Mouse (Mus musculus) intestine, embryonic 14.5 days (tissue): ENCODE results near the gene Nrd1. TPM values are rescaled to one million over a fixed set of nuclear protein-coding genes. Genes with fewer than 3 reads are reported as not detected.
A peak's percentile ranks its signal among the peaks of the same experiment; 100 is the strongest.

Experiments
- ATAC-seq: fragments of 200-750 bp; cut with Nextera tagmentation; replicated peaks from 2 replicates; pipeline ENCODE4 v1.8.0; 2017; ENCODE audit warnings: low read depth, moderate number of reproducible peaks, moderate TSS enrichment, moderate library complexity; ENCODE audit not compliant: low FRiP score, low TSS enrichment
- DNase-seq: peaks from one replicate; pipeline ENCODE4 v3.0.0-alpha.2; 2018; ENCODE audit warnings: low spot score
- H3K27ac ChIP-seq: fragments of 300-500 bp; sonication (generic); 2 replicates; pipeline ENCODE4 v1.5.1; 2014; ENCODE audit warnings: low read depth, mild to moderate bottlenecking, control low read depth
- H3K27me3 ChIP-seq: fragments of 300-500 bp; sonication (generic); replicated peaks from 2 replicates; pipeline ENCODE4 v1.6.1; 2014; ENCODE audit warnings: low read length, control low read depth; ENCODE audit not compliant: control insufficient read depth, insufficient read depth
- H3K36me3 ChIP-seq: fragments of 300-500 bp; sonication (generic); 2 replicates; pipeline ENCODE4 v1.6.1; 2014; ENCODE audit warnings: low read length, control low read depth; ENCODE audit not compliant: control insufficient read depth, insufficient read depth
- H3K4me1 ChIP-seq: fragments of 300-500 bp; sonication (generic); replicated peaks from 2 replicates; pipeline ENCODE4 v1.6.1; 2014; ENCODE audit warnings: low read length, control low read depth, mixed read lengths; ENCODE audit not compliant: control insufficient read depth, insufficient read depth
- H3K4me2 ChIP-seq: fragments of 300-500 bp; sonication (generic); 2 replicates; pipeline ENCODE4 v1.6.1; 2014; ENCODE audit warnings: low read length
- H3K4me3 ChIP-seq: fragments of 300-500 bp; sonication (generic); 2 replicates; pipeline ENCODE4 v1.5.1; 2014; ENCODE audit warnings: low read depth, low read length, control low read depth, mixed read lengths
- H3K9ac ChIP-seq: fragments of 300-500 bp; sonication (generic); 2 replicates; pipeline ENCODE4 v1.6.1; 2014; ENCODE audit warnings: mild to moderate bottlenecking, low read length
- H3K9me3 ChIP-seq: fragments of 300-500 bp; sonication (generic); 2 replicates; pipeline ENCODE4 v1.6.1; 2016; ENCODE audit warnings: low read length, control low read depth; ENCODE audit not compliant: control insufficient read depth
- WGBS: fragments of 180-500 bp; shearing (Covaris S2); extraction: QIAGEN DNeasy Blood & Tissue Kit; methylation state at CpG from one replicate; pipeline ENCODE4 v1.1.7; 2014; 5-methylcytosine and 5-hydroxymethylcytosine counted together
- polyA plus RNA-seq: library from polyadenylated mRNA; unstranded; fragments of >200 nt; fragmentation: Nextera tagmentation; extraction: Ambion mirVana; gene quantifications from 2 replicates; pipeline ENCODE4 v1.2.1, GENCODE M21; 2014

Gene Nrd1
- polyA plus RNA-seq = 45.8 and 47.9 TPM in 2 replicates

DNA sequence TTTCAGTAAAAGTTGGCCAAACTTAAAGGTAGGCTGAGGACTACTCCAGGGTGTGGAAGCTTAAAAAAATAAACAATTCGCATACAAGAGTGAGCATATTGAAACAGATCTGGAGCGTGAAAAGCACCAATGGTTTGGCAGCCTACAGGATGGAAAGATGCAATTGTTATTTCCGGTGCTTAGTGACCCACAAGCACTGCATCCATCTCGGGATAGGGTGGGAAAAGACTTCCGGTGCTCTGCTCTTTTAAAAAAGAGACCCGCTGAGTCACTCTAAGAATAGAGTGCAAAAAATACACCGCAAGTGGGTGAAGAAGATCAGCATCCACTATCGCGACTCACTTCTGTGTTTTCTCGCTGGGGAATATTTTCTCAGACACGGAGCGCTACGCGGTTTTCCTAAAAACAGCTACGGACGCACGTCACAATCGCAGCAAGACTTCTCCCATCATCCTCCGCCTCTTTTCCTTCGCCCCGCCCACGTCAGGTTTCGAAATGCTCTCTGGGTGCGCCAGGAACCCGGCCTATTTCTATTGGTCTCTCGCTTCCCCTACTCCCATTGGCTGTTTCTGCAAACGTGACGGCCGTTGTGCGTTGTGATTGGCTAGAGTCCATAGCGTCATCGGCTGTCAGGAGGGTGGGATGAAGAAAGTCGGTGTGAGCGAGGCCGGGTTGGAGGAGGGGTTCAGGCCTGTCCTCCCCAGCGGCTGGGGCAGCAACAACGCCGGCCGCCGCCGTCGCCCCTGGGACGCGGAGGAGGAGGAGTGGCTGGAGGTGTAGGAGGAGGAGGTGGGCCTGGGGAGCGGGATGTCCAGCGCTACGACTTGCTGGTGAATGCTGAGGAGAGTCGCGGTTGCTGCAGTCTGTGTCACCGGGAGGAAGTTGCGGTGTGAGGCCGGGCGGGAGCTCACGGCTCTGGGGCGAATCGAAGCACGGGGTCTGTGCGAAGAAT, at the start of gene Nrd1:
Gene Nrd1, plus strand, starts transcription at position 657 of the 952 bp plus-strand sequence.
- H3K4me1 ChIP-seq = peaks cover 9% of the 10 kb centered on the region
- WGBS = under 1% methylated on average over 58 of the region's 58 CpGs

DNA sequence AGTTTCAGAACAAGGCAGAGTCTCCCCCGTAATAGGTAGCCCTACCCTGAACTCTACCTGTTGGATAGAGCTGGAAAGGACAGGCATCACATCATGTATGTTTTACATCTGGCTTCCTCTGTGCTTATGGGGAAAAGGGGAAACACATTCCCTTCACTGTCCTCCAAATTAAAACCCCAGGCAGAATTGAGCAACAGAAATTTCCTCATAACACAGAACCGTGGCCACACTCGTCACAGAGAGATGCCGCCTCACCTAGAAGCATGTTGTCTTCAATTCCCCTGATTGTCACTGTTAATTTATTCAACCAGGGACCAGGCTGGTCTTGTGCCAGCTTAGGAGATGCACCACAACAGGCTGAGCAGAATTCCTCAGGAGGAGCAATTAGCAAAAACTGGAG, 48.8 kb upstream of the Nrd1 start:
- Histone ChIP-seq H3K4me2 (no peak overlapping the region), H3K4me1 (no peaks in the 10 kb centered on the region), H3K4me3 (no peak overlapping the region), H3K9me3 (no peaks in the 10 kb centered on the region), H3K36me3 (no peaks in the 10 kb centered on the region), H3K9ac (no peak overlapping the region), H3K27ac (no peak overlapping the region), H3K27me3 (no peaks in the 10 kb centered on the region)
- ATAC-seq (no peak), DNase-seq (no peak)
- WGBS = 93% methylated on average over 4 of the region's 4 CpGs

More for the DNA sequence above, at the start of gene Nrd1:
- H3K4me2 ChIP-seq = peak within 1 kb of the TSS; percentile 74
- ATAC-seq (peak; percentile 100), DNase-seq (peak; percentile 98)
- peak within 1 kb of the TSS; percentile 81 for H3K9ac ChIP-seq
- H3K9me3 ChIP-seq = no peaks in the 10 kb centered on the region
- no peaks in the 10 kb centered on the region for H3K27me3 ChIP-seq
- H3K36me3 ChIP-seq = 0 out of 2 replicates have a peak, but pooled peaks cover 5% of the 10 kb centered on the region
- peak within 1 kb of the TSS; percentile 91 for H3K27ac ChIP-seq
- peak within 1 kb of the TSS; percentile 65 for H3K4me3 ChIP-seq

DNA sequence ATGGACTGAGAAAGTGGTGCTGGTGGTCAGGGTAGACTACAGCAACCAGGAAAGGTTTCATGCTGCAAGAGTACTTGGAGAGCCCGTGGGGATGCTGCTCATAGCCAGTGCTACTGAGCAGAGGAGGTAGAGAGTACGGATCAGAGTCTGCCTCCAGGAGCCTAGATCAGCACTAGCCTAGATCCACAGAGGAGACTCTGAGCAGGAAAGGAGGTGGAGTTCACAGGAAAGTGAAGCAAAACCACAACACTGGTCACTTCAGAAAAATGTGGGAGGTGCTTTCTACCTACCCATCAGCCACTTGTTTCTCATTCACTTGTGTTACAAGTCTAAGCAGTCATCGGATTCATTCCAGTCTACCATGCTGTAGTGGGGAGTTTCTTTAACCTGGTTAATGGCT, 40.8 kb upstream of the Nrd1 start:
- Histone ChIP-seq H3K4me1 (no peaks in the 10 kb centered on the region), H3K4me3 (no peak overlapping the region), H3K27ac (no peak overlapping the region), H3K36me3 (no peaks in the 10 kb centered on the region), H3K4me2 (no peak overlapping the region), H3K27me3 (no peaks in the 10 kb centered on the region), H3K9me3 (no peaks in the 10 kb centered on the region), H3K9ac (no peak overlapping the region)
- ATAC-seq (no peak), DNase-seq (peak; percentile 15)
- 81% methylated on average over 3 of the region's 3 CpGs for WGBS

DNA sequence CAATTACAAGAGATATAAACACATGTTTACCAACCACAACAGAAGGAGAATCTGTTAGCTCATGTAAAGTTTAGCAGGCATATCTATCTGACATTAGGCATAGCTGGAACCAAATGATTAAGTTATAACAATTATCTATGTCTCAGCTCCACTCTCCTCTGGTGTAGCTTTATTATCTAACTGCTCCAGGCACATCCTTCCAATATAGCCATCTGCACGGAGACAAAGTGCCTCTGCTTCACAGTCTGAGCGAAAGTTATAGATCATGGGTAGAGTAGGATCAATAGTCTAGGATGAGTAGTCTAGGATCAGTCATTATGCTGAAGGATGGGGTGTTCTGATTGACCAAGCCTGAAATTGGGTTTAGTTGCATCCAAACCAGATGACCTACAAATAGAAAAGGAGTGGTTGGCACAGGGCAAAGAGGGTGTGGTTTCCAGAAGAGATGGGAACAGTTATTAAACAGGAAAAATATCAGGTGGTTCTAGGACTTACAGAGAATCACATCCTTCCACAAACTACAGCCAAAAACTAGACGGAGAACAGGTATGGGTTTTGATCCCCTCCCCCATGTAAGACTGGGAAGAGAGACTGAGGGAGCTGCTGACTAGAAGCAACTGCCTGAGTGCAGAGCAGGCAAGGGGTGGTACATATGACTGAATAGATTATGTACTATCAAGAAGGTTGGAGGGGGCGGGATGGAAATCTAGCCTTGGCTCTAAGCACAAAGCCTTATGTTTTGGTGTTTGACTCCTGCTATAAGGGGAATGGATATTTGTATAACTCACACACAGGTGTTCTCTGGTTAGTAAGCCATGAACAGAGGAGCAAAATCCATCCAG, 39.6 kb upstream of the Nrd1 start:
- H3K4me2 ChIP-seq = no peak overlapping the region
- DNase-seq (no peak), ATAC-seq (no peak)
- 81% methylated on average over 4 of the region's 4 CpGs for WGBS
- H3K27ac ChIP-seq = no peak overlapping the region
- H3K27me3 ChIP-seq = no peaks in the 10 kb centered on the region
- H3K9ac ChIP-seq = no peak overlapping the region
- H3K4me3 ChIP-seq = no peak overlapping the region
- H3K9me3 ChIP-seq = no peaks in the 10 kb centered on the region
- no peaks in the 10 kb centered on the region for H3K4me1 ChIP-seq
- no peaks in the 10 kb centered on the region for H3K36me3 ChIP-seq

DNA sequence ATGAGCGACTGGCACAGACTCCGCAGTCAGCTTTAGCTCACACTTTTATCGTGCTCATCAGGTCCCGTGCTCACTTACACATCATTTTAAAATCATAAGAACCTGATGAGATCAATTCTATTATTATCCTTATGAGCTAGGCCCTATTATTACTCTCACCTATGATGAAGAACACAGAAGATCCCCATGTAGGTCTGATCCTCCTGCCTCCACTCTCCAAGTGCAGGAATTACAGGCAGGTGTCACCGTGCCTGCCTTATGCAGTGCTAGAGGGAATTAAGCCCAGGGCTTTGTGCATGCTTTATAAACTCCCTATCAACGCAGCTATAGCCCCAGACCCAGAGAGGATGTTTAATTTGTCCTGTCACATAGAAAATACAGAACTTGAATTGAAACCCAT, 37.4 kb upstream of the Nrd1 start:
- Histone ChIP-seq H3K36me3 (no peaks in the 10 kb centered on the region), H3K27ac (no peak overlapping the region), H3K9ac (no peak overlapping the region), H3K4me3 (no peak overlapping the region), H3K27me3 (no peaks in the 10 kb centered on the region), H3K4me2 (no peak overlapping the region), H3K9me3 (no peaks in the 10 kb centered on the region), H3K4me1 (no peaks in the 10 kb centered on the region)
- WGBS = 81% methylated on average over 6 of the region's 6 CpGs
- ATAC-seq = no peak
- no peak for DNase-seq

DNA sequence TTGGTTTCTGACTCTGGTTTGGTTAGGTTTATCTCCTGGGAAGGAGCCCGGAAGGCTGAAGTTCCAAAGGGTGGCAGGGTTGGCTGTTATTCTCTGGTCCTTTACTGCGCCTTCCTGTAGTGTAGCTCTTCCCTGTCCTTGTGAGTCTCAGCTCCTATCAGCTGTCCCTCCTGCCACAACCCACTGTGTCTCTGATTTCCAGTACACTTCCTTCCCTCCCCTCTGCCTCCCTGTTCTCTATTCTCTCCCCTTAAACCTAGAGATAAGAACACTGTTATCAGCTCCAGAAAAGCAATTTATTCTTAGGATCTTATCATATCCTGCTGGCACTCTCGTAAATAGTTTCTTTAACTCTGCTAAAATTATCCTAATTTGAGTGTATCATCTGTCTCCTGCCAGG, 30.9 kb upstream of the Nrd1 start:
- DNase-seq (no peak), ATAC-seq (no peak)
- Histone ChIP-seq H3K4me3 (no peak overlapping the region), H3K4me2 (no peak overlapping the region), H3K36me3 (no peaks in the 10 kb centered on the region), H3K4me1 (no peaks in the 10 kb centered on the region), H3K9ac (no peak overlapping the region), H3K9me3 (no peaks in the 10 kb centered on the region), H3K27ac (no peak overlapping the region), H3K27me3 (no peaks in the 10 kb centered on the region)
- WGBS = 62% methylated on average over 3 of the region's 3 CpGs

DNA sequence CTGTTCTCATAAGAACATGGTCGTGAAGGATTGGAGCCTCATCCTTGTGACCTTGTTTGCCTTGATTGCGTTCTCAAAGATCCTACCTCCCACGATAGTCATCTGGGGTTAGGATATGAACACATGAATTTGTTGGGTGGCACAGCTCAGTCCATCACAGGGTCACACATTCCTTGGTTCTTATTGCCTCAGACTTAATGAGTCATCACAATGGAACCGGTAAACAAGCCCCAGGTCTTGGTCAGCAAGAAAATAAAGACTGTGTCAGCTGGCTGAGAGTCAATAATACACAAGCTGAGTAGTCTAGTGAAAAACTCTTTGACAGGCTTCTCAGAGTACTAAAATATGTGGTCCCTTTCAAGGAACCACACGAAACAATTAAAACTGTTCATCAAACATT, 29.4 kb upstream of the Nrd1 start:
- no peaks in the 10 kb centered on the region for H3K4me1 ChIP-seq
- no peaks in the 10 kb centered on the region for H3K9me3 ChIP-seq
- H3K36me3 ChIP-seq = no peaks in the 10 kb centered on the region
- ATAC-seq (no peak), DNase-seq (no peak)
- no peaks in the 10 kb centered on the region for H3K27me3 ChIP-seq
- WGBS = 69% methylated on average over 5 of the region's 5 CpGs
- no peak overlapping the region for H3K9ac ChIP-seq
- H3K4me2 ChIP-seq = no peak overlapping the region
- no peak overlapping the region for H3K27ac ChIP-seq
- no peak overlapping the region for H3K4me3 ChIP-seq

DNA sequence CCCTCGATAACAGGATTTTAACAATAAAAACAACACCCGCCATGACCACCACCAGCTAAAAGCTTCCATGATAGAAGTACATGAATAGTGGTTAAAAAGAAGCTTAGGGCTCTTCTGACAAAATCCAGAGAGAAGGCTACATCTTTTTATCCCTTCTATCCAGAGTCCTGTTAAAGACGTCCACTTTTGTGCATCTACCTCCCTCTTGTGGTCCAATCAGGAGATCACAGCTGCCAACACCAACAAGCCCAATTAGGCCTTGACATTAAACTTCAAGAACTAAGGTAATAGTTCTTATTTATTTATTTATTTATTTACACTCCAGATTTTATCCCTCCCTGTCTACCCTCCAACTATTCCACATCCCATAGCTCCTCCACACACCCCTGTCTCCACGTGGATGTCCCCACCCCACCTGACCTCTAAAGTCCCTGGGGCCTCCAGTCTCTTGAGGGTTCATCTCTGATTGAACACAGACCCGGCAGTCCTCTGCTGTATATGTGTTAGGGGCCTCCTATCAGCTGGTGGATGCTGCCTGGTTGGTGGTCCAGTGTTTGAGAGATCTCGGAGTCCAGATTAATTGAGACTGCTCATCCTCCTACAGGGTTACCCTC, 23.9 kb upstream of the Nrd1 start:
- H3K27me3 ChIP-seq = no peaks in the 10 kb centered on the region
- no peaks in the 10 kb centered on the region for H3K4me1 ChIP-seq
- H3K9ac ChIP-seq = no peak overlapping the region
- no peak overlapping the region for H3K4me3 ChIP-seq
- no peaks in the 10 kb centered on the region for H3K36me3 ChIP-seq
- ATAC-seq (no peak), DNase-seq (no peak)
- no peak overlapping the region for H3K4me2 ChIP-seq
- no peaks in the 10 kb centered on the region for H3K9me3 ChIP-seq
- 36% methylated on average over 6 of the region's 6 CpGs for WGBS
- H3K27ac ChIP-seq = no peak overlapping the region
